Mouse (Mus musculus) lung, postnatal 0 days (tissue): Measurements from ENCODE around the gene Gm11444.

Source experiments
- CTCF ChIP-seq: IDR thresholded peaks from 2 replicates; pipeline ENCODE4 v1.5.1; 2016; ENCODE audit warnings: antibody characterized with exemption, mild to moderate bottlenecking
- EP300 ChIP-seq: IDR thresholded peaks from 2 replicates; pipeline ENCODE4 v1.6.1; 2016; ENCODE audit warnings: antibody characterized with exemption, mild to moderate bottlenecking, control low read depth

GRCm38 (mm10) chr11:85835753-85836522, 14.2 kb downstream of the Gm11444 start:
- TF ChIP-seq EP300 (no peak), CTCF (no peak)
